19 mouse cellular contexts compared by ENCODE assay signal in genomic region chr15:81894002-81894401, GRCm38 (mm10). TPM values are rescaled to one million over a fixed set of nuclear protein-coding genes. Genes with fewer than 3 reads are reported as not detected.
A peak's percentile ranks its signal among the peaks of the same experiment; 100 is the strongest.
DNase-seq lines count a peak whose midpoint lies in the region; ATAC-seq lines count a peak whose summit lies in the region.
"Had no signal": no experiment of that assay in that cellular context is flagged by ENCODE, and none has a peak within 500 bp of the region (broad histone marks: within the 10 kb centered on the region; RNA-seq: fewer than 3 reads in every experiment).

No protein-coding gene starts in this region.

- no peak overlapping the region for H3K4me3 ChIP-seq in liver, embryonic 13.5 days (replicated peaks)
- H3K4me3 ChIP-seq in liver, embryonic 11.5 days (ENCODE audit: low read depth, low read length) = no peak overlapping the region
- H3K4me3 ChIP-seq: forebrain, embryonic 15.5 days; hindbrain, embryonic 15.5 days; megakaryocyte, embryonic 14.5 days; midbrain, embryonic 15.5 days had no signal

- no peaks in the 10 kb centered on the region for H3K9me3 ChIP-seq in liver, embryonic 13.5 days (replicated peaks)
- H3K9me3 ChIP-seq in liver, embryonic 11.5 days (ENCODE audit: control insufficient read depth, low read length) = no peaks in the 10 kb centered on the region
- H3K9me3 ChIP-seq: forebrain, embryonic 15.5 days; hindbrain, embryonic 15.5 days; megakaryocyte, embryonic 14.5 days; midbrain, embryonic 15.5 days had no signal

- H3K36me3 ChIP-seq in liver, embryonic 13.5 days = peaks cover 81% of the 10 kb centered on the region
- peaks cover 41% of the 10 kb centered on the region for H3K36me3 ChIP-seq in liver, embryonic 11.5 days (ENCODE audit: control insufficient read depth, insufficient read depth, low read length)

- WGBS in liver, embryonic 13.5 days (ENCODE audit: insufficient replicate concordance) = 60% methylated on average over 1 of the region's 1 CpGs
- 81% methylated on average over 1 of the region's 1 CpGs for WGBS in liver, embryonic 11.5 days

- H3K27me3 ChIP-seq in liver, embryonic 13.5 days = no peaks in the 10 kb centered on the region
- no peaks in the 10 kb centered on the region for H3K27me3 ChIP-seq in liver, embryonic 11.5 days (replicated peaks; ENCODE audit: control insufficient read depth, insufficient read depth, low read length)
- H3K27me3 ChIP-seq: CH12.LX; forebrain, embryonic 15.5 days; hindbrain, embryonic 15.5 days; megakaryocyte, embryonic 14.5 days; midbrain, embryonic 15.5 days had no signal

- DNase-seq in kidney, adult 11 months = peak; percentile 78
- no peak for DNase-seq in kidney, postnatal 4 days
- no peak for DNase-seq in liver, embryonic 13.5 days
- DNase-seq in liver, embryonic 11.5 days (ENCODE audit: low spot score) = no peak
- peak; percentile 32 for DNase-seq in lung, postnatal 14 days
- DNase-seq in urinary bladder, adult 18-20 months (ENCODE audit: low spot score in 2 of 2) = no peak
- DNase-seq in cerebellum, adult 18-20 months = no peak
- DNase-seq: adrenal gland, adult 8-10 months; cerebellum, adult 11 months; heart, postnatal 14 days; layer of hippocampus, postnatal 36 days; thymus, postnatal 25 days had no signal

- peaks cover 58% of the 10 kb centered on the region for H3K4me1 ChIP-seq in liver, embryonic 13.5 days (replicated peaks)
- peaks cover 15% of the 10 kb centered on the region for H3K4me1 ChIP-seq in liver, embryonic 11.5 days (replicated peaks; ENCODE audit: control insufficient read depth, insufficient read depth, low read length)
- H3K4me1 ChIP-seq: forebrain, embryonic 15.5 days; hindbrain, embryonic 15.5 days; midbrain, embryonic 15.5 days had no signal

- ATAC-seq in liver, embryonic 13.5 days (ENCODE audit: low read depth) = no peak
- ATAC-seq in liver, embryonic 11.5 days (replicated peaks; ENCODE audit: low FRiP score) = no peak
- ATAC-seq: forebrain, embryonic 15.5 days; midbrain, embryonic 15.5 days had no signal

- no peak overlapping the region for H3K9ac ChIP-seq in liver, embryonic 13.5 days
- H3K9ac ChIP-seq in liver, embryonic 11.5 days (ENCODE audit: low read depth, low read length) = no peak overlapping the region
- H3K9ac ChIP-seq: forebrain, embryonic 15.5 days; hindbrain, embryonic 15.5 days; liver, embryonic 14.5 days; midbrain, embryonic 15.5 days had no signal

- H3K4me2 ChIP-seq in liver, embryonic 13.5 days = no peak overlapping the region
- H3K4me2 ChIP-seq in liver, embryonic 11.5 days = no peak overlapping the region
- H3K4me2 ChIP-seq: forebrain, embryonic 15.5 days; heart, embryonic 11.5 days; hindbrain, embryonic 15.5 days; midbrain, embryonic 15.5 days had no signal

- peak overlapping the region; percentile 94 for H3K27ac ChIP-seq in liver, embryonic 13.5 days
- no peak overlapping the region for H3K27ac ChIP-seq in liver, embryonic 11.5 days (ENCODE audit: low read depth, low read length)
- H3K27ac ChIP-seq: forebrain, embryonic 15.5 days; hindbrain, embryonic 15.5 days; liver, embryonic 14.5 days; midbrain, embryonic 15.5 days had no signal

RNA-seq across cellular contexts. Expression of gene Aco2, which starts 21.9 kb away (rescaled TPM):
- 105 and 122 TPM in 2 replicates for polyA plus RNA-seq in liver, embryonic 13.5 days (2015; fragmentation: Nextera tagmentation; extraction: Ambion mirVana)
- 177 and 185 TPM in 2 replicates for polyA plus RNA-seq in liver, embryonic 11.5 days (2014; fragmentation: Nextera tagmentation; extraction: Ambion mirVana)

RNA-seq across cellular contexts. Expression of gene Phf5a, which starts 22.3 kb away (rescaled TPM):
- 132 and 139 TPM in 2 replicates for polyA plus RNA-seq in liver, embryonic 13.5 days (2015; fragmentation: Nextera tagmentation; extraction: Ambion mirVana)
- polyA plus RNA-seq in liver, embryonic 11.5 days (2014; fragmentation: Nextera tagmentation; extraction: Ambion mirVana) = 224 and 237 TPM in 2 replicates

RNA-seq across cellular contexts. Expression of gene Polr3h, which starts 32.0 kb away (rescaled TPM):
- 77.5 and 82.6 TPM in 2 replicates for polyA plus RNA-seq in liver, embryonic 13.5 days (2015; fragmentation: Nextera tagmentation; extraction: Ambion mirVana)
- 131 and 134 TPM in 2 replicates for polyA plus RNA-seq in liver, embryonic 11.5 days (2014; fragmentation: Nextera tagmentation; extraction: Ambion mirVana)

RNA-seq across cellular contexts. Expression of gene Tob2, which starts 35.4 kb away (rescaled TPM):
- polyA plus RNA-seq in liver, embryonic 13.5 days (2015; fragmentation: Nextera tagmentation; extraction: Ambion mirVana) = 9.0 and 11.9 TPM in 2 replicates
- polyA plus RNA-seq in liver, embryonic 11.5 days (2014; fragmentation: Nextera tagmentation; extraction: Ambion mirVana) = 18.3 and 19.3 TPM in 2 replicates

RNA-seq across cellular contexts. Expression of gene Csdc2, which starts 42.6 kb away (rescaled TPM):
- 1.0 and 1.1 TPM in 2 replicates for polyA plus RNA-seq in liver, embryonic 13.5 days (2015; fragmentation: Nextera tagmentation; extraction: Ambion mirVana)
- polyA plus RNA-seq in liver, embryonic 11.5 days (2014; fragmentation: Nextera tagmentation; extraction: Ambion mirVana) = 3.7 and 3.9 TPM in 2 replicates

Comparison
In these comparisons a context has a peak if more than half of its experiments do, and no peak if none do; other contexts are left out.
1. DNase-seq: peak in kidney, adult 11 months (single experiment) and lung, postnatal 14 days (single experiment); none in kidney, postnatal 4 days (0 of 2), liver, embryonic 13.5 days (single experiment), liver, embryonic 11.5 days (single experiment), urinary bladder, adult 18-20 months (0 of 2) and cerebellum, adult 18-20 months (0 of 2).